Mouse (Mus musculus) erythroblast, embryonic 14.5 days (primary cell): ENCODE results near the gene Plcl2.

ENCODE experiments used
- GATA1 ChIP-seq: IDR thresholded peaks from 2 replicates; pipeline ENCODE4 v1.6.1; 2012; ENCODE audit warnings: low read length, inconsistent platforms, mixed read lengths
- TAL1 ChIP-seq: IDR thresholded peaks from 3 replicates; pipeline ENCODE4 v1.6.1; 2012; ENCODE audit warnings: low read length, inconsistent platforms, mixed read lengths

- no peak for TF ChIP-seq GATA1
- TF ChIP-seq TAL1 = no peak
These were observed 132.7 kb downstream of the Plcl2 start for GRCm38 (mm10) chr17:50641879-50642278.
